Mouse (Mus musculus) ES-Bruce4 (cell line): ENCODE results near the gene Asic2.

ENCODE experiments used
- CTCF ChIP-seq: IDR thresholded peaks from one replicate; pipeline ENCODE4 v1.8.1; 2011; ENCODE audit warnings: low read depth, low read length
- EP300 ChIP-seq: IDR thresholded peaks from 2 replicates; pipeline ENCODE4 v1.6.1; 2011; ENCODE audit warnings: low read depth, low read length; ENCODE audit not compliant: insufficient read depth
- POLR2A ChIP-seq: IDR thresholded peaks from one replicate; pipeline ENCODE4 v1.8.1; 2011; ENCODE audit warnings: low read length; ENCODE audit not compliant: insufficient read depth

GRCm38 (mm10) chr11:80983530-80983929, 984.7 kb downstream of the Asic2 start:
- TF ChIP-seq POLR2A (no peak), CTCF (no peak), EP300 (no peak)
